Mouse (Mus musculus): Measurements from ENCODE around the gene Mif. TPM values are rescaled to one million over a fixed set of nuclear protein-coding genes. Genes with fewer than 3 reads are reported as not detected.
A peak's percentile ranks its signal among the peaks of the same experiment; 100 is the strongest.

The Mif gene
- polyA plus RNA-seq, 1 experiment from 2014 or later: 529 TPM

DNA sequence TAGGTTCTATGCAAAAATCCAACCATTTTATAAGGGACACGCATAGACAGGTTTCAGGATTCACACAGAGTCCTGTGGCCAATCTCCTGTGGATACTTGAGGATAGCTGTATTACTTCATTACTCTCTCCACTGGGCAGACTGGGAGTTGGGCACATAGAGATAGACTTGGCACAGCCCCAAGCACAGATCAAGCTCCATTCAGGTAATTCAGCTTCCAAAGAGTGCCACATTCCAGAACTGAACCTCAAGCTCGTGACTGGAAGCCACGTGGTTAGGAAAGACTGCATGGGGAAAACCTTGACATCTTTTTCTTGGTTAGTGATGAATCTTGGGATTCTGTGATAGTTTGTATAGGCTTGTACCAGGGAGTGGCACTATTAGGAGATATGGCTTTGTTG is 18.8 kb upstream of the Mif start:
- no peaks in the 10 kb centered on the region for H3K9me3 ChIP-seq (ENCODE audit: control insufficient read depth)
- H3K9ac ChIP-seq (ENCODE audit: low read depth, low read length): no peak overlapping the region
- TF ChIP-seq CTCF (IDR thresholded peaks at IDR 0.05; ENCODE audit: low read depth): no peak
- H3K36me3 ChIP-seq (ENCODE audit: control insufficient read depth, insufficient read depth): no peaks in the 10 kb centered on the region
- ATAC-seq: no peak
- H3K27ac ChIP-seq (ENCODE audit: low read depth, low read length): no peak overlapping the region
- no peaks in the 10 kb centered on the region for H3K4me1 ChIP-seq (replicated peaks; ENCODE audit: control insufficient read depth, insufficient read depth, low read length)
- no peak overlapping the region for H3K4me2 ChIP-seq (replicated peaks; ENCODE audit: low read depth)
- 85% methylated on average over 3 of the region's 3 CpGs for WGBS
- H3K4me3 ChIP-seq (ENCODE audit: low read depth, low read length): no peak overlapping the region
- H3K27me3 ChIP-seq (replicated peaks; ENCODE audit: control insufficient read depth, insufficient read depth, low read length): no peaks in the 10 kb centered on the region

- Histone ChIP-seq H3K4me1 (replicated peaks; ENCODE audit: control insufficient read depth, insufficient read depth, low read length) (0 out of 2 replicates have a peak, but pooled peaks cover 5% of the 10 kb centered on the region), H3K36me3 (ENCODE audit: control insufficient read depth, insufficient read depth) (no peaks in the 10 kb centered on the region), H3K4me2 (replicated peaks; ENCODE audit: low read depth) (peak overlapping the region; percentile 68; the same call in 1 of the 2 replicates), H3K27ac (ENCODE audit: low read depth, low read length) (no peak overlapping the region), H3K9me3 (ENCODE audit: control insufficient read depth) (no peaks in the 10 kb centered on the region), H3K27me3 (replicated peaks; ENCODE audit: control insufficient read depth, insufficient read depth, low read length) (no peaks in the 10 kb centered on the region), H3K9ac (ENCODE audit: low read depth, low read length) (no peak overlapping the region), H3K4me3 (ENCODE audit: low read depth, low read length) (0 out of 2 replicates have a peak overlapping the region, but pooled peaks have one; percentile 32)
- no peak for TF ChIP-seq CTCF (IDR thresholded peaks at IDR 0.05; ENCODE audit: low read depth)
- WGBS: 33% methylated on average over 10 of the region's 10 CpGs
- no peak for ATAC-seq
Measured at GRCm38 (mm10) chr10:75873543-75874170, 13.6 kb upstream of the Mif start.

GRCm38 (mm10) chr10:75872915-75873542 is 13.0 kb upstream of the Mif start:
- H3K4me2 ChIP-seq (replicated peaks; ENCODE audit: low read depth): peak overlapping the region; percentile 68
- no peak for TF ChIP-seq CTCF (IDR thresholded peaks at IDR 0.05; ENCODE audit: low read depth)
- 0 out of 2 replicates have a peak overlapping the region, but pooled peaks have one; percentile 17 for H3K9ac ChIP-seq (ENCODE audit: low read depth, low read length)
- ATAC-seq: peak; percentile 74
- 0 out of 2 replicates have a peak, but pooled peaks cover 5% of the 10 kb centered on the region for H3K4me1 ChIP-seq (replicated peaks; ENCODE audit: control insufficient read depth, insufficient read depth, low read length)
- H3K27ac ChIP-seq (ENCODE audit: low read depth, low read length): no peak overlapping the region
- WGBS: 3% methylated on average over 11 of the region's 11 CpGs
- H3K4me3 ChIP-seq (ENCODE audit: low read depth, low read length): peak overlapping the region; percentile 32
- no peaks in the 10 kb centered on the region for H3K9me3 ChIP-seq (ENCODE audit: control insufficient read depth)
- H3K27me3 ChIP-seq (replicated peaks; ENCODE audit: control insufficient read depth, insufficient read depth, low read length): no peaks in the 10 kb centered on the region
- H3K36me3 ChIP-seq (ENCODE audit: control insufficient read depth, insufficient read depth): no peaks in the 10 kb centered on the region

- no peak for TF ChIP-seq CTCF (IDR thresholded peaks at IDR 0.05; ENCODE audit: low read depth)
- Histone ChIP-seq H3K4me2 (replicated peaks; ENCODE audit: low read depth) (peak overlapping the region; percentile 68), H3K4me1 (replicated peaks; ENCODE audit: control insufficient read depth, insufficient read depth, low read length) (0 out of 2 replicates have a peak, but pooled peaks cover 5% of the 10 kb centered on the region), H3K27me3 (replicated peaks; ENCODE audit: control insufficient read depth, insufficient read depth, low read length) (no peaks in the 10 kb centered on the region), H3K9me3 (ENCODE audit: control insufficient read depth) (no peaks in the 10 kb centered on the region), H3K36me3 (ENCODE audit: control insufficient read depth, insufficient read depth) (no peaks in the 10 kb centered on the region), H3K4me3 (ENCODE audit: low read depth, low read length) (peak overlapping the region; percentile 32), H3K9ac (ENCODE audit: low read depth, low read length) (0 out of 2 replicates have a peak overlapping the region, but pooled peaks have one; percentile 17), H3K27ac (ENCODE audit: low read depth, low read length) (no peak overlapping the region)
- 37% methylated on average over 10 of the region's 10 CpGs for WGBS
- ATAC-seq: no peak
Measured at GRCm38 (mm10) chr10:75872025-75872914, 12.2 kb upstream of the Mif start.

DNA sequence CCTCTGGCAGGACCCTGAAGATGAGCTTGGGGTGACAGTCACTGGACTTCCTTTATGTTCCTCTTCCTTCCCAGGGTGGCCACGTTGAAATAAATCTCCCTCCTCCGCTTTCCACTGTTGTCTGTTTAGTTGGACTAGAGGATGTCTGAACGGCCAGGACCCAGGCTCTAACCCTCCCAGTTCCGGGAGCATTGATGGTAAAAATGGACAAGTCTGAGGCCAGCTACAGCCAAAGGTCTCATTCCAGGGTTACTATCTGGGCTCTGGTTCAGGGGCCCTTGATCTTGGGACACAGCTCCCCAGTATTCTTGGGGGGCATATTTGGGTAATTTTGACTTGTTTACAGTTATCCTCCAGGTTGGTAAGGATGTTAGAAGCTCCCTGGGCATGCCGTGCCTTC is 1.5 kb upstream of the Mif start:
- no peak for ATAC-seq
- no peak for TF ChIP-seq CTCF (IDR thresholded peaks at IDR 0.05; ENCODE audit: low read depth)
- 90% methylated on average over 5 of the region's 5 CpGs for WGBS
- no peaks in the 10 kb centered on the region for H3K9me3 ChIP-seq (ENCODE audit: control insufficient read depth)
- no peak overlapping the region for H3K9ac ChIP-seq (ENCODE audit: low read depth, low read length)
- peaks cover 7% of the 10 kb centered on the region; the same call in 1 of the 2 replicates for H3K36me3 ChIP-seq (ENCODE audit: control insufficient read depth, insufficient read depth)
- no peak overlapping the region for H3K4me3 ChIP-seq (ENCODE audit: low read depth, low read length)
- H3K4me1 ChIP-seq (replicated peaks; ENCODE audit: control insufficient read depth, insufficient read depth, low read length): peaks cover 2% of the 10 kb centered on the region; the same call in 1 of the 2 replicates
- no peak overlapping the region for H3K27ac ChIP-seq (ENCODE audit: low read depth, low read length)
- no peaks in the 10 kb centered on the region for H3K27me3 ChIP-seq (replicated peaks; ENCODE audit: control insufficient read depth, insufficient read depth, low read length)
- H3K4me2 ChIP-seq (replicated peaks; ENCODE audit: low read depth): no peak overlapping the region

DNA sequence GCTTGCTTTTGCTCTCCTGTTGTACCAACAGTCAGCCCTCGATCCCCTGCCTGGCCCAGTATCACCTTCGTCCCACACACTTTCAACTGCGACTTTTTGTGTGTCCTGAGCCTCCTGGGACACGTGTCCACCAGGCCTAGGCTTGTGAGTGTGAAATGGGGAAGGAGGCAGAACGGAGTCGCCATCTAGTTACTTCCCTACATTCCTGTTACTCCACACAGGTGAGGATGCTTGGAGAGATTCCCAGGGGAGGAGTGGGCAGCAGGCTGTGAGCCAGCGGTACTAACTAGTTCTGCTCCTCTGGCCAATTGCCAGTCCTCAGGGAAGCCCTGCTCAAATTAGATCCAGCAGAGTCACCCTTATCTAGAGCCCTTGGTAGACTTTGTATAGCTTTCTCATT is 706 bp upstream of the Mif start:
- Histone ChIP-seq H3K9me3 (ENCODE audit: control insufficient read depth) (no peaks in the 10 kb centered on the region), H3K27ac (ENCODE audit: low read depth, low read length) (no peak overlapping the region), H3K4me2 (replicated peaks; ENCODE audit: low read depth) (no peak overlapping the region), H3K36me3 (ENCODE audit: control insufficient read depth, insufficient read depth) (peaks cover 7% of the 10 kb centered on the region; the same call in 1 of the 2 replicates), H3K9ac (ENCODE audit: low read depth, low read length) (no peak overlapping the region), H3K4me1 (replicated peaks; ENCODE audit: control insufficient read depth, insufficient read depth, low read length) (peaks cover 2% of the 10 kb centered on the region; the same call in 1 of the 2 replicates), H3K4me3 (ENCODE audit: low read depth, low read length) (no peak overlapping the region), H3K27me3 (replicated peaks; ENCODE audit: control insufficient read depth, insufficient read depth, low read length) (no peaks in the 10 kb centered on the region)
- no peak for ATAC-seq
- WGBS: 46% methylated on average over 7 of the region's 7 CpGs
- TF ChIP-seq CTCF (IDR thresholded peaks at IDR 0.05; ENCODE audit: low read depth): no peak

Measured in intestine, postnatal 0 days (tissue).